Mouse (Mus musculus): ENCODE data around the gene Cish. TPM values are rescaled to one million over a fixed set of nuclear protein-coding genes. Genes with fewer than 3 reads are reported as not detected.

Gene Cish
- total RNA-seq, 2 experiments from 2014 or later, result 9.6 to 10.7 TPM

GRCm38 (mm10) chr9:107307886-107308285 lies 12.1 kb downstream of the Cish start:
- H3K4me3 ChIP-seq, result no peak overlapping the region
- TF ChIP-seq CTCF (IDR thresholded peaks at IDR 0.05), result no peak
- H3K27ac ChIP-seq, result no peak overlapping the region; the same call in 1 of the 2 replicates
- intact Hi-C loops (cut with DNase I), result no loop called here
- peak; percentile 38 to 45 for DNase-seq (ENCODE audit: extremely low spot score in 1 of 2, low spot score in 2 of 2)

- Histone ChIP-seq H3K4me3 (no peak overlapping the region), H3K27ac (no peak overlapping the region; the same call in 1 of the 2 replicates)
- TF ChIP-seq CTCF (IDR thresholded peaks at IDR 0.05), result no peak
- intact Hi-C loops (cut with DNase I), result no loop called here
- DNase-seq (ENCODE audit: extremely low spot score in 1 of 2, low spot score in 2 of 2), result no peak
Measured at GRCm38 (mm10) chr9:107308346-107309000, 12.6 kb downstream of the Cish start.

GRCm38 (mm10) chr9:107309171-107309570 lies 13.3 kb downstream of the Cish start:
- TF ChIP-seq CTCF (IDR thresholded peaks at IDR 0.05), result no peak
- no peak for DNase-seq (ENCODE audit: extremely low spot score in 1 of 2, low spot score in 2 of 2)
- no peak overlapping the region for H3K4me3 ChIP-seq
- H3K27ac ChIP-seq, result no peak overlapping the region
- intact Hi-C loops (cut with DNase I), result no loop called here

GRCm38 (mm10) chr9:107309600-107309999 lies 13.8 kb downstream of the Cish start:
- Histone ChIP-seq H3K4me3 (no peak overlapping the region), H3K27ac (no peak overlapping the region)
- no peak for DNase-seq (ENCODE audit: extremely low spot score in 1 of 2, low spot score in 2 of 2)
- intact Hi-C loops (cut with DNase I), result no loop called here
- no peak for TF ChIP-seq CTCF (IDR thresholded peaks at IDR 0.05)

GRCm38 (mm10) chr9:107312811-107313584 lies 17.2 kb downstream of the Cish start:
- Histone ChIP-seq H3K27ac (no peak overlapping the region), H3K4me3 (no peak overlapping the region)
- DNase-seq (ENCODE audit: extremely low spot score in 1 of 2, low spot score in 2 of 2), result no peak
- intact Hi-C loops (cut with DNase I), result no loop called here
- no peak for TF ChIP-seq CTCF (IDR thresholded peaks at IDR 0.05)

- H3K27ac ChIP-seq, result no peak overlapping the region
- intact Hi-C loops (cut with DNase I), result no loop called here
- TF ChIP-seq CTCF (IDR thresholded peaks at IDR 0.05), result no peak
- no peak for DNase-seq (ENCODE audit: extremely low spot score in 1 of 2, low spot score in 2 of 2)
- H3K4me3 ChIP-seq, result no peak overlapping the region
Measured at GRCm38 (mm10) chr9:107313926-107314325, 18.1 kb downstream of the Cish start.

GRCm38 (mm10) chr9:107315791-107316190 lies 20.0 kb downstream of the Cish start:
- Histone ChIP-seq H3K4me3 (no peak overlapping the region), H3K27ac (no peak overlapping the region)
- no peak for TF ChIP-seq CTCF (IDR thresholded peaks at IDR 0.05)
- intact Hi-C loops (cut with DNase I), result no loop called here
- no peak for DNase-seq (ENCODE audit: extremely low spot score in 1 of 2, low spot score in 2 of 2)

- intact Hi-C loops (cut with DNase I), result no loop called here
- no peak overlapping the region for H3K4me3 ChIP-seq
Measured at GRCm38 (mm10) chr9:107322461-107323050, 26.7 kb downstream of the Cish start.

GRCm38 (mm10) chr9:107323558-107323957 lies 27.7 kb downstream of the Cish start:
- DNase-seq (ENCODE audit: extremely low spot score in 1 of 2, low spot score in 2 of 2), result no peak
- intact Hi-C loops (cut with DNase I), result no loop called here
- Histone ChIP-seq H3K27ac (no peak overlapping the region), H3K4me3 (no peak overlapping the region)
- TF ChIP-seq CTCF (IDR thresholded peaks at IDR 0.05), result no peak

More at GRCm38 (mm10) chr9:107322461-107323050, 26.7 kb downstream of the Cish start:
- DNase-seq (ENCODE audit: extremely low spot score in 1 of 2, low spot score in 2 of 2), result no peak
- TF ChIP-seq CTCF (IDR thresholded peaks at IDR 0.05), result no peak
- H3K27ac ChIP-seq, result no peak overlapping the region

GRCm38 (mm10) chr9:107324799-107325561 lies 29.2 kb downstream of the Cish start:
- Histone ChIP-seq H3K27ac (no peak overlapping the region), H3K4me3 (no peak overlapping the region)
- no peak for TF ChIP-seq CTCF (IDR thresholded peaks at IDR 0.05)
- DNase-seq (ENCODE audit: extremely low spot score in 1 of 2, low spot score in 2 of 2), result no peak
- intact Hi-C loops (cut with DNase I), result no loop called here

GRCm38 (mm10) chr9:107325904-107326303 lies 30.1 kb downstream of the Cish start:
- DNase-seq (ENCODE audit: extremely low spot score in 1 of 2, low spot score in 2 of 2), result no peak
- Histone ChIP-seq H3K4me3 (no peak overlapping the region), H3K27ac (no peak overlapping the region)
- intact Hi-C loops (cut with DNase I), result no loop called here
- TF ChIP-seq CTCF (IDR thresholded peaks at IDR 0.05), result no peak

Measured in left cerebral cortex, adult 2 months (tissue).